Mouse (Mus musculus) spleen, adult 18-20 months (tissue): ENCODE measurements around the gene Prrx1.

ENCODE experiments used
- DNase-seq, 2 experiments: peaks; one replicate each; pipeline ENCODE4 v3.0.0; 2022; ENCODE audit warnings: mixed read lengths in 2 of 2

Gene Prrx1

GRCm38 (mm10) chr1:163255884-163256283 lies 57.6 kb downstream of the Prrx1 start:
- DNase-seq, result no peak

GRCm38 (mm10) chr1:163252796-163253195 lies 60.7 kb downstream of the Prrx1 start:
- DNase-seq, result no peak

GRCm38 (mm10) chr1:163252331-163252730 lies 61.2 kb downstream of the Prrx1 start:
- no peak for DNase-seq

- DNase-seq, result no peak
These were observed 61.7 kb downstream of the Prrx1 start for GRCm38 (mm10) chr1:163251766-163252165.

- no peak for DNase-seq
These were observed 74.6 kb downstream of the Prrx1 start for GRCm38 (mm10) chr1:163238950-163239349.

- no peak for DNase-seq
These were observed 82.3 kb downstream of the Prrx1 start for GRCm38 (mm10) chr1:163231230-163231629.

GRCm38 (mm10) chr1:163226271-163226670 lies 87.2 kb downstream of the Prrx1 start:
- DNase-seq, result no peak

GRCm38 (mm10) chr1:163221767-163222166 lies 91.7 kb downstream of the Prrx1 start:
- no peak for DNase-seq

- DNase-seq, result no peak
These were observed 104.3 kb downstream of the Prrx1 start for GRCm38 (mm10) chr1:163208919-163209867.

- DNase-seq, result no peak
These were observed 114.7 kb downstream of the Prrx1 start for GRCm38 (mm10) chr1:163198767-163199166.

- no peak for DNase-seq
These were observed 115.5 kb downstream of the Prrx1 start for GRCm38 (mm10) chr1:163198059-163198458.
